7 mouse cellular contexts compared by ENCODE assay signal in genomic region chr8:111299821-111300568, GRCm38 (mm10). TPM values are rescaled to one million over a fixed set of nuclear protein-coding genes. Genes with fewer than 3 reads are reported as not detected.
A peak's percentile ranks its signal among the peaks of the same experiment; 100 is the strongest.
DNase-seq lines count a peak whose midpoint lies in the region; ATAC-seq lines count a peak whose summit lies in the region.

Gene Rfwd3 (minus strand): TSS chr8:111300222.

- DNase-seq in adrenal gland, adult 2 months = peak; percentile 97
- DNase-seq in embryo, embryonic 11.5 days (ENCODE audit: low read depth, low spot score) = peak; percentile 96
- peak; percentile 89 to 96 for DNase-seq in gastrocnemius, postnatal 36 days
- DNase-seq in left cerebral cortex, postnatal 25 days (ENCODE audit: low spot score in 2 of 2) = peak; percentile 98 to 99
- DNase-seq in midbrain, embryonic 10.5 days (ENCODE audit: low spot score) = peak; percentile 98
- DNase-seq in right cerebral cortex, postnatal 4 days = peak; percentile 90

- H3K4me1 ChIP-seq in intestine, embryonic 15.5 days (replicated peaks) = peaks cover 5% of the 10 kb centered on the region; the same call in 1 of the 2 replicates
- peaks cover 16% of the 10 kb centered on the region for H3K4me1 ChIP-seq in midbrain, embryonic 10.5 days

- no peaks in the 10 kb centered on the region for H3K27me3 ChIP-seq in intestine, embryonic 15.5 days (replicated peaks)
- H3K27me3 ChIP-seq in midbrain, embryonic 10.5 days (ENCODE audit: low read depth, poor library complexity, severe bottlenecking) = no peaks in the 10 kb centered on the region

- under 1% methylated on average over 66 of the region's 67 CpGs for WGBS in intestine, embryonic 15.5 days
- WGBS in midbrain, embryonic 10.5 days = under 1% methylated on average over 67 of the region's 67 CpGs

- peak; percentile 99 for ATAC-seq in intestine, embryonic 15.5 days

- H3K9me3 ChIP-seq in intestine, embryonic 15.5 days = no peaks in the 10 kb centered on the region
- no peaks in the 10 kb centered on the region for H3K9me3 ChIP-seq in midbrain, embryonic 10.5 days (replicated peaks)

- intact Hi-C loops in gastrocnemius, postnatal 36 days (cut with DNase I) = no loop called here
- intact Hi-C loops in left cerebral cortex, postnatal 25 days (cut with DNase I) = loop anchor here (5.0 kb wide), 1 partner anchor 43 kb away; the partner anchor contains the start of gene Glg1

- peak within 1 kb of the TSS; percentile 90 for H3K4me3 ChIP-seq in intestine, embryonic 15.5 days (replicated peaks)
- H3K4me3 ChIP-seq in midbrain, embryonic 10.5 days = peak within 1 kb of the TSS; percentile 89

- peak within 1 kb of the TSS; percentile 60 for H3K4me2 ChIP-seq in intestine, embryonic 15.5 days (replicated peaks)

- peak within 1 kb of the TSS; percentile 93 for H3K27ac ChIP-seq in intestine, embryonic 15.5 days
- peak within 1 kb of the TSS; percentile 97 for H3K27ac ChIP-seq in midbrain, embryonic 10.5 days (replicated peaks)

- H3K9ac ChIP-seq in intestine, embryonic 15.5 days = peak within 1 kb of the TSS; percentile 89

- H3K36me3 ChIP-seq in intestine, embryonic 15.5 days = peaks cover 7% of the 10 kb centered on the region
- peaks cover 20% of the 10 kb centered on the region for H3K36me3 ChIP-seq in midbrain, embryonic 10.5 days

RNA-seq across cellular contexts. Expression of gene Rfwd3, which starts in this region (rescaled TPM):
- 10 to 100 TPM; 50.1 to 54.4 TPM for total RNA-seq in adrenal gland, adult 2 months (2021)
- 11.6 and 13.6 TPM in 2 replicates for polyA plus RNA-seq in adrenal gland, adult 2 months (2012; rRNA removed)
- total RNA-seq in gastrocnemius, postnatal 36 days (2021) = 1 to 10 TPM; 3.4 to 4.9 TPM
- 49.4 and 50.3 TPM in 2 replicates for polyA plus RNA-seq in intestine, embryonic 15.5 days (2015; fragmentation: Nextera tagmentation; extraction: Ambion mirVana)
- total RNA-seq in left cerebral cortex, postnatal 25 days (2021) = 10 to 100 TPM; 19.8 to 21.4 TPM
- polyA plus RNA-seq in midbrain, embryonic 10.5 days (2016; fragmentation: Nextera tagmentation; extraction: Ambion mirVana) = 95.2 and 98.9 TPM in 2 replicates

Comparison
In these comparisons a context has a peak if more than half of its experiments do, and no peak if none do; other contexts are left out.
1. Peak in every context shown above with its lines: DNase-seq, ATAC-seq, H3K4me3 ChIP-seq and H3K27ac ChIP-seq.